Mouse (Mus musculus) CH12.LX (cell line): ENCODE data around the gene Isoc2a. TPM values are rescaled to one million over a fixed set of nuclear protein-coding genes. Genes with fewer than 3 reads are reported as not detected.

Experiments used
- DNase-seq: peaks from one replicate; pipeline ENCODE4 v3.0.0-alpha.2; 2013; ENCODE audit errors: extremely low read depth
- H3K27ac ChIP-seq: 2 replicates; pipeline ENCODE4 v1.5.1; 2012; ENCODE audit warnings: low read depth, mild to moderate bottlenecking, control low read depth, moderate library complexity; ENCODE audit not compliant: insufficient read depth
- H3K27me3 ChIP-seq: replicated peaks from 2 replicates; pipeline ENCODE3; 2012; ENCODE audit warnings: inconsistent platforms
- H3K36me3 ChIP-seq, 2 experiments: replicated peaks in 1 of 2; 2 replicates each; pipeline versions ENCODE3 to v1.6.1; 2012; ENCODE audit warnings: inconsistent platforms in 1 of 2, low read length in 1 of 2, mild to moderate bottlenecking in 1 of 2, mixed read lengths in 1 of 2, moderate library complexity in 1 of 2; ENCODE audit not compliant: control insufficient read depth in 1 of 2, insufficient read depth in 1 of 2
- H3K4me1 ChIP-seq, 2 experiments: 2 replicates each; pipeline ENCODE4 v1.6.1; 2012; ENCODE audit warnings: inconsistent platforms in 1 of 2, moderate library complexity in 1 of 2; ENCODE audit not compliant: insufficient read depth in 2 of 2, control insufficient read depth in 1 of 2
- H3K4me2 ChIP-seq: 2 replicates; pipeline ENCODE4 v1.6.1; 2012; ENCODE audit warnings: low read depth, mild to moderate bottlenecking, control low read depth; ENCODE audit not compliant: poor library complexity, insufficient read depth, severe bottlenecking
- H3K4me3 ChIP-seq, 3 experiments: fragments of 150-350 bp in 1 of 3; sonication (generic) in 1 of 3; replicated peaks in 1 of 3; 2 replicates each; pipeline versions ENCODE3 to v1.5.1; 2011 to 2012; ENCODE audit warnings: low read depth in 2 of 3, low read length in 2 of 3, mild to moderate bottlenecking in 2 of 3, moderate library complexity in 2 of 3, control low read depth in 1 of 3, improper control_type of control experiment in 1 of 3, inconsistent platforms in 1 of 3, mixed read lengths in 1 of 3; ENCODE audit not compliant: poor library complexity in 1 of 3
- H3K79me2 ChIP-seq: replicated peaks from 2 replicates; pipeline ENCODE4 v1.6.1; 2012; ENCODE audit warnings: mild to moderate bottlenecking, moderate library complexity; ENCODE audit not compliant: control insufficient read depth, poor library complexity, insufficient read depth, severe bottlenecking; ENCODE audit errors: extremely low read depth
- H3K9ac ChIP-seq: 2 replicates; pipeline ENCODE4 v1.6.1; 2012; ENCODE audit warnings: low read depth, mild to moderate bottlenecking, control low read depth, moderate library complexity; ENCODE audit not compliant: insufficient read depth
- H3K9me3 ChIP-seq: replicated peaks from 2 replicates; pipeline ENCODE3; 2012; ENCODE audit warnings: low read length, inconsistent platforms, mixed read lengths
- BHLHE40 ChIP-seq: IDR thresholded peaks from 2 replicates; pipeline ENCODE4 v1.6.1; 2011; ENCODE audit warnings: mild to moderate bottlenecking, low read depth, low read length, improper control_type of control experiment
- CHD2 ChIP-seq: IDR thresholded peaks from 2 replicates; pipeline ENCODE4 v1.6.1; 2011; ENCODE audit warnings: low read length, improper control_type of control experiment
- CTCF ChIP-seq, 2 experiments: IDR thresholded peaks in 1 of 2; conservative IDR thresholded peaks in 1 of 2; 2 replicates each; pipeline ENCODE4 v1.5.1; 2011 to 2012; ENCODE audit warnings: low read depth in 2 of 2, low read length in 2 of 2, improper control_type of control experiment in 1 of 2, inconsistent platforms in 1 of 2, mild to moderate bottlenecking in 1 of 2, moderate library complexity in 1 of 2
- ELF1 ChIP-seq: IDR thresholded peaks from 2 replicates; pipeline ENCODE4 v1.6.1; 2014; ENCODE audit warnings: low read depth, mild to moderate bottlenecking, inconsistent platforms, low read length, improper control_type of control experiment
- EP300 ChIP-seq: IDR thresholded peaks from 2 replicates; pipeline ENCODE4 v1.6.1; 2011; ENCODE audit warnings: low read length, improper control_type of control experiment
- ETS1 ChIP-seq: conservative IDR thresholded peaks from 2 replicates; pipeline ENCODE4 v1.6.1; 2012; ENCODE audit warnings: low read depth, mild to moderate bottlenecking, inconsistent platforms, low read length, improper control_type of control experiment, moderate library complexity
- HCFC1 ChIP-seq: IDR thresholded peaks from 2 replicates; pipeline ENCODE4 v1.6.1; 2012; ENCODE audit warnings: low read depth, mild to moderate bottlenecking, inconsistent platforms, low read length, improper control_type of control experiment
- KAT2A ChIP-seq: IDR thresholded peaks from 2 replicates; pipeline ENCODE4 v1.6.1; 2012; ENCODE audit warnings: low read length, improper control_type of control experiment, inconsistent platforms; ENCODE audit not compliant: insufficient replicate concordance
- MAFK ChIP-seq: IDR thresholded peaks from 2 replicates; pipeline ENCODE4 v1.6.1; 2011; ENCODE audit warnings: low read length, improper control_type of control experiment; ENCODE audit not compliant: insufficient replicate concordance
- MAX ChIP-seq: IDR thresholded peaks from 2 replicates; pipeline ENCODE4 v1.6.1; 2011; ENCODE audit warnings: low read length, improper control_type of control experiment
- MAZ ChIP-seq: IDR thresholded peaks from 2 replicates; pipeline ENCODE4 v1.6.1; 2012; ENCODE audit warnings: low read depth, mild to moderate bottlenecking, inconsistent platforms, low read length, improper control_type of control experiment, moderate library complexity
- MEF2A ChIP-seq: IDR thresholded peaks from 2 replicates; pipeline ENCODE4 v1.6.1; 2014; ENCODE audit warnings: low read depth, mild to moderate bottlenecking, inconsistent platforms, low read length, improper control_type of control experiment, borderline replicate concordance
- MXI1 ChIP-seq: IDR thresholded peaks from 2 replicates; pipeline ENCODE4 v1.6.1; 2011; ENCODE audit warnings: mild to moderate bottlenecking, low read depth, low read length, improper control_type of control experiment
- NELFE ChIP-seq: IDR thresholded peaks from 2 replicates; pipeline ENCODE4 v1.6.1; 2011; ENCODE audit warnings: low read depth, low read length, improper control_type of control experiment
- NRF1 ChIP-seq: IDR thresholded peaks from 2 replicates; pipeline ENCODE4 v1.6.1; 2014; ENCODE audit warnings: low read depth, mild to moderate bottlenecking, inconsistent platforms, low read length, improper control_type of control experiment, moderate library complexity
- PAX5 ChIP-seq: IDR thresholded peaks from 2 replicates; pipeline ENCODE4 v1.6.1; 2012; ENCODE audit warnings: low read length, inconsistent platforms, mixed read lengths
- POLR2A ChIP-seq: IDR thresholded peaks from 2 replicates; pipeline ENCODE4 v1.6.1; 2011; ENCODE audit warnings: low read depth, mild to moderate bottlenecking, improper control_type of control experiment, low read length
- POLR2AphosphoS2 ChIP-seq: IDR thresholded peaks from 2 replicates; pipeline ENCODE4 v1.6.1; 2011; ENCODE audit warnings: low read depth, low read length, improper control_type of control experiment
- RCOR1 ChIP-seq: conservative IDR thresholded peaks from 2 replicates; pipeline ENCODE4 v1.6.1; 2012; ENCODE audit warnings: low read depth, mild to moderate bottlenecking, inconsistent platforms, low read length, improper control_type of control experiment
- ZMIZ1 ChIP-seq: IDR thresholded peaks from 2 replicates; pipeline ENCODE4 v1.6.1; 2012; ENCODE audit warnings: low read depth, mild to moderate bottlenecking, inconsistent platforms, low read length, improper control_type of control experiment
- dilution Hi-C: fragments of 300-500 bp; cut with MboI; formaldehyde crosslinking; loops from 2 replicates; pipeline ENCODE4 v1.14.3; 2020; ENCODE audit warnings: low sequenced_read_pairs; ENCODE audit not compliant: extremely low pct_unique_long_range_greater_than_20kb, extremely low pct_ligation_motif_present
- in situ Hi-C: fragments of 300-500 bp; cut with MboI; formaldehyde crosslinking; loops from 3 replicates; pipeline ENCODE4 v1.14.3; 2019; ENCODE audit warnings: low sequenced_read_pairs, low pct_ligation_motif_present, low pct_unique_long_range_greater_than_20kb, mixed read lengths
- polyA plus RNA-seq: library from polyadenylated mRNA; unstranded; fragments of >175 nt; gene quantifications from 2 replicates; pipeline ENCODE4 v1.2.1, GENCODE M21; 2012; ENCODE audit warnings: low read depth; ENCODE audit not compliant: insufficient read length
- total RNA-seq, 2 experiments: library from RNA; depleted of rRNA; stranded (reverse); fragments of 300-350 nt in 1 of 2; fragments of >200 nt in 1 of 2; gene quantifications; 2 replicates each; pipeline ENCODE4 v1.2.3; 2012 to 2014

Gene Isoc2a
- total and polyA plus RNA-seq, 3 experiments = 8.4 to 15.4 (median 12.9) TPM

GRCm38 (mm10) chr7:4853613-4854012 lies 23.3 kb upstream of the Isoc2a start:
- dilution Hi-C loops (no loop called here), in situ Hi-C loops (no loop called here)
- DNase-seq = no peak
- no peaks in the 10 kb centered on the region for H3K36me3 ChIP-seq
- H3K4me3 ChIP-seq = no peak overlapping the region
- no peak overlapping the region for H3K4me2 ChIP-seq
- no peaks in the 10 kb centered on the region for H3K79me2 ChIP-seq
- no peaks in the 10 kb centered on the region for H3K27me3 ChIP-seq
- no peaks in the 10 kb centered on the region for H3K9me3 ChIP-seq
- TF ChIP-seq ELF1 (no peak), POLR2A (no peak), ZMIZ1 (no peak), MAFK (no peak), KAT2A (no peak), MXI1 (no peak), NRF1 (no peak), NELFE (no peak)
- no peak overlapping the region for H3K9ac ChIP-seq
- H3K4me1 ChIP-seq = peaks cover 8 to 12% of the 10 kb centered on the region in 2 experiments
- H3K27ac ChIP-seq = no peak overlapping the region

GRCm38 (mm10) chr7:4856508-4856907 lies 20.4 kb upstream of the Isoc2a start:
- DNase-seq = no peak
- Histone ChIP-seq H3K4me3 (no peak overlapping the region), H3K4me1 (no peaks in the 10 kb centered on the region), H3K9ac (no peak overlapping the region), H3K36me3 (no peaks in the 10 kb centered on the region), H3K9me3 (no peaks in the 10 kb centered on the region), H3K79me2 (no peaks in the 10 kb centered on the region), H3K27ac (no peak overlapping the region), H3K4me2 (no peak overlapping the region), H3K27me3 (no peaks in the 10 kb centered on the region)
- in situ Hi-C loops (no loop called here), dilution Hi-C loops (no loop called here)
- TF ChIP-seq HCFC1 (no peak), CTCF (conservative IDR thresholded peaks at IDR 0.05 in 1 of 2, IDR thresholded peaks at IDR 0.05 in 1 of 2; ENCODE audit: low read depth in 2 of 2, low read length in 2 of 2) (no peak), ETS1 (no peak), POLR2A (no peak), EP300 (no peak), POLR2AphosphoS2 (no peak), MEF2A (no peak), MAX (no peak), PAX5 (no peak), ZMIZ1 (no peak), KAT2A (no peak), MAZ (no peak), BHLHE40 (no peak), MXI1 (no peak), RCOR1 (no peak), CHD2 (no peak)
